Mouse (Mus musculus) stomach, postnatal 0 days (tissue): ENCODE data around the gene Gm11559.
A peak's percentile ranks its signal among the peaks of the same experiment; 100 is the strongest.

Experiments used
- CTCF ChIP-seq: IDR thresholded peaks from 2 replicates; pipeline ENCODE4 v1.5.1; 2016; ENCODE audit warnings: antibody characterized with exemption, low read depth, mild to moderate bottlenecking, moderate library complexity
- EP300 ChIP-seq: optimal IDR thresholded peaks from 2 replicates; pipeline ENCODE3; 2016; ENCODE audit warnings: antibody characterized with exemption

GRCm38 (mm10) chr11:99854121-99854520, 10.2 kb upstream of the Gm11559 start:
- peak; percentile 64 for TF ChIP-seq CTCF
- TF ChIP-seq EP300, result no peak
